Mouse (Mus musculus) hindbrain, embryonic 11.5 days (tissue): ENCODE results near the gene Bcl2l14. TPM values are rescaled to one million over a fixed set of nuclear protein-coding genes. Genes with fewer than 3 reads are reported as not detected.
A peak's percentile ranks its signal among the peaks of the same experiment; 100 is the strongest.

ENCODE experiments used
- ATAC-seq: fragments of 200-750 bp; cut with Nextera tagmentation; 2 replicates; pipeline ENCODE4 v1.8.0; 2017; ENCODE audit warnings: mild to moderate bottlenecking, moderate TSS enrichment, moderate library complexity; ENCODE audit not compliant: low FRiP score
- DNase-seq: peaks from one replicate; pipeline ENCODE4 v3.0.0-alpha.2; 2015; ENCODE audit warnings: low spot score
- H3K27ac ChIP-seq: fragments of 300-500 bp; sonication (generic); 2 replicates; pipeline ENCODE4 v1.5.1; 2014; ENCODE audit warnings: mild to moderate bottlenecking, low read depth, low read length
- H3K27me3 ChIP-seq: fragments of 300-500 bp; sonication (generic); 2 replicates; pipeline ENCODE4 v1.6.1; 2014; ENCODE audit warnings: mild to moderate bottlenecking, low read length, moderate library complexity, mixed read lengths; ENCODE audit not compliant: control insufficient read depth, insufficient read depth
- H3K36me3 ChIP-seq: fragments of 300-500 bp; sonication (generic); 2 replicates; pipeline ENCODE4 v1.6.1; 2014; ENCODE audit warnings: mild to moderate bottlenecking, low read length, moderate library complexity, mixed read lengths; ENCODE audit not compliant: control insufficient read depth, insufficient read depth
- H3K4me1 ChIP-seq: fragments of 300-500 bp; sonication (generic); replicated peaks from 2 replicates; pipeline ENCODE4 v1.6.1; 2014; ENCODE audit warnings: low read length, mixed read lengths; ENCODE audit not compliant: control insufficient read depth, insufficient read depth
- H3K4me2 ChIP-seq: fragments of 300-500 bp; sonication (generic); replicated peaks from 2 replicates; pipeline ENCODE4 v1.6.1; 2014; ENCODE audit warnings: mild to moderate bottlenecking, low read depth, low read length
- H3K4me3 ChIP-seq: fragments of 300-500 bp; sonication (generic); 2 replicates; pipeline ENCODE4 v1.5.1; 2014; ENCODE audit warnings: low read depth, low read length
- H3K9ac ChIP-seq: fragments of 300-500 bp; sonication (generic); 2 replicates; pipeline ENCODE4 v1.6.1; 2014; ENCODE audit warnings: low read depth, low read length
- H3K9me3 ChIP-seq: fragments of 300-500 bp; sonication (generic); 2 replicates; pipeline ENCODE4 v1.6.1; 2016; ENCODE audit warnings: low read length; ENCODE audit not compliant: control insufficient read depth
- WGBS: fragments of 180-500 bp; shearing (Covaris S2); extraction: QIAGEN DNeasy Blood & Tissue Kit; methylation state at CpG from one replicate; pipeline ENCODE4 v1.1.7; 2014; 5-methylcytosine and 5-hydroxymethylcytosine counted together
- polyA plus RNA-seq: library from polyadenylated mRNA; unstranded; fragments of >200 nt; fragmentation: Nextera tagmentation; extraction: Ambion mirVana; gene quantifications from 2 replicates; pipeline ENCODE4 v1.2.1, GENCODE M21; 2014

The Bcl2l14 gene
- polyA plus RNA-seq, 1 experiment from 2014 or later: 0.17 TPM

DNA sequence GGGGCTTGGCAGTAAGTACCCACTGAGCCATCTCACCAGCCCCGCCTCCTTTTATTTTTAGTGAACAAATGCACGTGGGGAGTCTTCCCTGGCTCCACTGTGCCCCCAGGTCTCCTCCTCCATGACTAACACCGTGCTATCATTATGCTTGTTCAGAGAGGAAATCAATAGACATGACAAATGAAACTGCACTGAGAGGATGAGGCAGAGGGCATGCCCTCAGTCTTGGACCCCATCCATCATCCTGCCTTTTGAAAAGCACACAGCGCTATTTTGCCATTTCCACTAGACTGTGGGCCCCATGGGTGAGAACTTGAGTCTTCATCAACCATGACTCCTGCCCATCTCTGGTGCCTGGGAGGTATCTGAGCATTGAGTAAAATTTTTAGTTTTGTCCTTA, 35.5 kb downstream of the Bcl2l14 start:
- H3K27me3 ChIP-seq: no peaks in the 10 kb centered on the region
- H3K9ac ChIP-seq: no peak overlapping the region
- 44% methylated on average over 4 of the region's 4 CpGs for WGBS
- no peak overlapping the region for H3K4me3 ChIP-seq
- H3K9me3 ChIP-seq: no peaks in the 10 kb centered on the region
- H3K4me2 ChIP-seq: no peak overlapping the region
- peak; percentile 64 for ATAC-seq
- H3K36me3 ChIP-seq: no peaks in the 10 kb centered on the region
- no peaks in the 10 kb centered on the region for H3K4me1 ChIP-seq
- H3K27ac ChIP-seq: no peak overlapping the region
- DNase-seq: no peak

DNA sequence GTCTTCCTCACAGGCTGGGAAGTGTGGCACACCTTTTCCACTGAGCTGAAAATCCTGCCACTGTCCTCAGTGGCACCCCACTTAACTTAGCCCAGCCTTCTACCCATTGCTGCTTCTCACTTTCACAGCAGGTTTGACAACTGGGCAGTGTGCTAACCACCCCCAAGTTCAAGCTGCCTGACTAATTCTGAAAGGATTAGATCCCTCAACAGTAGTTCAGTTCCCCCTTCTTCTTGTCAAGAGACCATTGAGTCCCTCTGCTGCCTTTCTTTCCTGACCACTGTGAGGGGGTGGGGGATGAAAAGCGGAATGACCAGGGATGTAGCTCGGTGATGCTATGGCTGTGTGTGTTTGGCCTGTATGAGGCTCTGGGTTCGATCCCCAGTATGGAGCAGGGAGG, 37.2 kb downstream of the Bcl2l14 start:
- no peak overlapping the region for H3K27ac ChIP-seq
- no peak overlapping the region for H3K4me2 ChIP-seq
- H3K9me3 ChIP-seq: no peaks in the 10 kb centered on the region
- ATAC-seq (no peak), DNase-seq (no peak)
- no peak overlapping the region for H3K4me3 ChIP-seq
- H3K27me3 ChIP-seq: no peaks in the 10 kb centered on the region
- WGBS: 84% methylated on average over 3 of the region's 3 CpGs
- no peak overlapping the region for H3K9ac ChIP-seq
- no peaks in the 10 kb centered on the region for H3K36me3 ChIP-seq
- no peaks in the 10 kb centered on the region for H3K4me1 ChIP-seq

DNA sequence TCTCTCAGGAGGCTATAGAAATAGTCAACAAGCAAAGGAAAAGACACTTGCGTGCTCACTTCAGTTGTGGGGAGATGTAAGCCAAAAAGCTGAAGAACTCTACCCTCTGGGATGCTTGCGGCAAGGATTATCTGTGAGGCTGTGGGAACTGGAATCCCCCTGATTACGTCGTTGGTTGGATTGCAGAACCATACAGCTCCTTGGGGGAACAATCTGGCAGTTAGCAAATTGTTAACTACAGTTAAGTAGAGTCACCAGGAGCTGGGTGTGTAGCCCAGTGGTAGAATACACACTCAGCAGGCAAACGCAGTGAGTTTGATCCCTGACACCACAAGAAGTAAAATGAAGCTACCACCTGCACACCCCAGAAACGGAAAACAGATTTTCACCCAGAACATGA, 37.9 kb downstream of the Bcl2l14 start:
- H3K4me1 ChIP-seq: no peaks in the 10 kb centered on the region
- ATAC-seq (no peak), DNase-seq (no peak)
- no peak overlapping the region for H3K27ac ChIP-seq
- H3K9ac ChIP-seq: no peak overlapping the region
- H3K4me3 ChIP-seq: no peak overlapping the region
- H3K9me3 ChIP-seq: no peaks in the 10 kb centered on the region
- H3K4me2 ChIP-seq: no peak overlapping the region
- H3K36me3 ChIP-seq: no peaks in the 10 kb centered on the region
- H3K27me3 ChIP-seq: no peaks in the 10 kb centered on the region
- 81% methylated on average over 6 of the region's 6 CpGs for WGBS

DNA sequence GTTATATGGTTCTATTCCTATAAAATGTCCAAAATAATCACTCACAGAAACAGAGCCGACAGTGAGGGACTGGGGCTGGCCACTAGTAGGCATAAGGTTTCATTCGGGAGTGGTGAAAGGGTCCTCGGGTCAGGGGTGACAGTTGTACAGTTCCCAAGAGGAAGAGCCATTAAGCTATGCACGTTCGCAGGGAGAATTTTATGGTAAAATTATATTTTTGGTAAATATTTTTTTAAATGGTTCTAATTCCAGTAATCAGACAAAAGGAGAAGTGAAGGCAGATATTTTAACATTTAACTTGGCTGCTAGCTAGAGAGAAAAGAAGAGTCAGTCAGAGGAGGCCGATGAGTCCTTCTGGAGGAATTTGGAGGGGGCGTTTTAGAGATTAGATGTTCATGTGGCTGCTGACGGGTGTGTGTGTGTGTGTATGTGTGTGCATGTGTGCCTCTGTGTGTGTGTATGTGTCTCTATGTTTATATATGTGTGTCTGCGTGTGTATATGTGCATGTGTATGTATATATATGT, 38.8 kb downstream of the Bcl2l14 start:
- Histone ChIP-seq H3K9ac (no peak overlapping the region), H3K4me2 (no peak overlapping the region), H3K27me3 (no peaks in the 10 kb centered on the region), H3K9me3 (no peaks in the 10 kb centered on the region), H3K36me3 (no peaks in the 10 kb centered on the region), H3K4me3 (no peak overlapping the region), H3K4me1 (0 out of 2 replicates have a peak, but pooled peaks cover 3% of the 10 kb centered on the region), H3K27ac (no peak overlapping the region)
- ATAC-seq (no peak), DNase-seq (no peak)
- 71% methylated on average over 9 of the region's 9 CpGs for WGBS

DNA sequence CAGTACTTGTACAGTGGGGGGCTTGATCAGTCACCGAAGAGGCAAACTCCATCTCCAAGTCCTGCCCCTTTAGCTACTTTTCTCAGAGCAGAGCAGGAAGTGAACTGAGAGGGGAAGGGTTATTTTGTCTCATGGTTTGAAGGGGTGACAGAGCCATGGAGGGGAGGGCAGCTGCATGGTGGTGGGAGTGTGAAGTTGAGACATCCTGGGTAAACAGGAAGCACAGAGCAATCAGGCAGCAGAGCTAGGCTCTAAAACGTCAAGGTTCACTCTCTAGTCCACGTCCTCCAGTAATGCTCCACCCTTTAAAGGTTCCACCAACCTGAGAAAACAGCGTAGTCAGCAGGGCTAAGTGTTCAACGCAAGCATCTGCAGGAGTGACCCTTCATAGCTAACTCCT, 40.8 kb downstream of the Bcl2l14 start:
- H3K4me3 ChIP-seq: no peak overlapping the region
- H3K9ac ChIP-seq: no peak overlapping the region
- 78% methylated on average over 5 of the region's 5 CpGs for WGBS
- H3K4me2 ChIP-seq: no peak overlapping the region
- no peak overlapping the region for H3K27ac ChIP-seq
- H3K27me3 ChIP-seq: no peaks in the 10 kb centered on the region
- H3K9me3 ChIP-seq: no peaks in the 10 kb centered on the region
- no peaks in the 10 kb centered on the region for H3K36me3 ChIP-seq
- 0 out of 2 replicates have a peak, but pooled peaks cover 3% of the 10 kb centered on the region for H3K4me1 ChIP-seq
- DNase-seq (no peak), ATAC-seq (no peak)

DNA sequence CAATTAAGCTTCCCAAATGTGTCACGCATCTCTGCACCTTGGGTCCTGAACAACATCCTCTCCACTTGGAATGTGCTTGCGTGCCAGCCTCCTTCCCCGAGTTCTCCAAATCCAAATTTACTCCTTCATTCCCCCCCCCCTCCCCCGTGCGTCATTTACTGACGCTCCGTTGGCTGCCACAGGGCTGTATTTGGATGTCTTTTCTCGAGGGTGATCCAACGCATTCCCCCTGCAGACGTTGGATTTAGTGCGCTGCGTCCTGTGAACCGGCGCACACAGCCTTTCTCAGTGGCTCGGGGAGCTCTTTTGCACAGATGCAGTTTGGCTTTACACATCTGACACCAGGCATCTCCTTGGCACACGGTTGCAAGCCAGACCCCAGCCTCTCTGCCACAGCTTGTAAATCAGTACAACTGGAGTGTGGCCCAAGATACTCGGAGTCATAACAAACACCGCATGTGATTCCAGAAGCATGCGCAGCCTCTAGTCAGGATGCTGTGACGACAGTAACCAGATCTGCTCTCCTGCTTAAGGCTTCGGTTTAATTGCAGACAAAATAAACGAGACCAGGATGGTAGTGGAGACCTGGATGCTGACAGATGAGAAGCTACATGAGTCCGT, 43.4 kb downstream of the Bcl2l14 start:
- peak overlapping the region; percentile 31 for H3K4me2 ChIP-seq
- peak; percentile 46 for DNase-seq
- H3K4me3 ChIP-seq: no peak overlapping the region
- H3K9me3 ChIP-seq: no peaks in the 10 kb centered on the region
- H3K27me3 ChIP-seq: no peaks in the 10 kb centered on the region
- H3K4me1 ChIP-seq: 0 out of 2 replicates have a peak, but pooled peaks cover 3% of the 10 kb centered on the region
- H3K9ac ChIP-seq: no peak overlapping the region
- 0 out of 2 replicates have a peak overlapping the region, but pooled peaks have one; percentile 39 for H3K27ac ChIP-seq
- peak; percentile 50; the same call in 1 of the 2 replicates for ATAC-seq
- WGBS: 22% methylated on average over 23 of the region's 23 CpGs
- no peaks in the 10 kb centered on the region for H3K36me3 ChIP-seq

DNA sequence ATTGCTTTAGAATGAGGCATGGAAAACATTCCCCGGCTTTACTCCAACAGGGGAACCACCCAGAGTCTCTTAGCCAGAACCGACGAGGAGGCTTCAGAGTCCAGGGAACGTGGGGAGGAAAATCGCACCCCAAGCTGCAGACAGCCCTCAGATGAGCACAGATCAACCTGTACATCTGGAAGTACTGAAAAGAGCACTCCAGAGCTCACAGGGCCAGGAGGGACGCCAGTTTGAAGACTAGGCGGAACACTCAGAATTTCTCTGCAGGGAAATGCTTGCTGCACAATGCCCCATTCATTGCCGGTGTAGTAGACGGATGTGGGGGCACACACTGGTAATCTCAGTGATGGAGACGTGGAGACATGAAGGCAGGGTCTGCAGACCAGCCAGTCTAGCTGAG, 43.9 kb downstream of the Bcl2l14 start:
- Histone ChIP-seq H3K4me2 (no peak overlapping the region), H3K4me1 (0 out of 2 replicates have a peak, but pooled peaks cover 3% of the 10 kb centered on the region), H3K27ac (peak overlapping the region; percentile 42; the same call in 1 of the 2 replicates), H3K4me3 (no peak overlapping the region), H3K9me3 (no peaks in the 10 kb centered on the region), H3K9ac (no peak overlapping the region), H3K27me3 (no peaks in the 10 kb centered on the region), H3K36me3 (peaks cover under 1% of the 10 kb centered on the region; the same call in 1 of the 2 replicates)
- ATAC-seq (0 out of 2 replicates have a peak, but pooled peaks have one; percentile 2), DNase-seq (no peak)
- 26% methylated on average over 10 of the region's 10 CpGs for WGBS

DNA sequence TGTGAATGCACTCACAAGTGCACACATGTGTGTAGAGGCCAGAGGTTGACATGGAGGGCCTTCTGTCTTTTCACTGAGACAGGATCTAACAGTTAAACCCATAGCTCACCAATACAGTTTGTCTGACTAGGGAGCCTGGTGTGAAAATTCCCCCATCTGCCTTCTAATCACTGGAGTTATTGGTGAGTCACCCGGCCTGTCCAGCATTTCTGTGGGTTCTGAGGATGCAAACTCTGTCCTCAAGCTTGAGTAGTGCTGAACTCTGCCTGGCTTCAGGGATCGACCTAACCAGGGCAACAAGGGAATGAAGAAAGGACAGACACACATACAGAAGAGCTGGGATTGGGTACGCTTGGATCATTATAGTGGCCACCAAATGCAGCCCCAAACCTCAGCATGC, 45.6 kb downstream of the Bcl2l14 start:
- H3K4me1 ChIP-seq: 0 out of 2 replicates have a peak, but pooled peaks cover 3% of the 10 kb centered on the region
- no peak overlapping the region for H3K9ac ChIP-seq
- H3K36me3 ChIP-seq: peaks cover 3% of the 10 kb centered on the region; the same call in 1 of the 2 replicates
- H3K4me3 ChIP-seq: no peak overlapping the region
- H3K27me3 ChIP-seq: no peaks in the 10 kb centered on the region
- no peak for ATAC-seq
- 94% methylated on average over 3 of the region's 3 CpGs for WGBS
- H3K27ac ChIP-seq: no peak overlapping the region
- H3K9me3 ChIP-seq: no peaks in the 10 kb centered on the region
- H3K4me2 ChIP-seq: no peak overlapping the region
- DNase-seq: no peak

DNA sequence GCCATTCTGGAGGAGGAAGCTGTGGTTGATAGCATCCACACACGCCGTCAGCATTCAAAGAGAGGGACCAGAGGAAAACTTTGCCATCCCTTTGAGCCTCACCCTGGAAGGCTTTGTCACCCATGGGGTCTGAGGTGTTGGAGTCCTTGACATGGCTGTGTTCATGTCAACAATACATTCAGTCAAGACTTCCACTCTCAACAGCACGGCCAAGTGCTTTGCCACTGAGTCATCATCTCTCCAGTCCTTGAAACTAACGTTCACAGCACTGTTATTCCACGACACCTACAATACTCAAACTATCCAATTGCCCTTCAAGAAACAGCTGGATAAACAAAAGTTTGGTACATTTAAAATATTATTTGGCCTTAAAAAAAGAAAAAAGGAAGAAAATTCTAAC, 46.1 kb downstream of the Bcl2l14 start:
- H3K9me3 ChIP-seq: no peaks in the 10 kb centered on the region
- ATAC-seq: no peak
- DNase-seq: no peak
- H3K4me3 ChIP-seq: no peak overlapping the region
- H3K27ac ChIP-seq: no peak overlapping the region
- peaks cover 3% of the 10 kb centered on the region; the same call in 1 of the 2 replicates for H3K36me3 ChIP-seq
- H3K27me3 ChIP-seq: no peaks in the 10 kb centered on the region
- WGBS: 91% methylated on average over 5 of the region's 5 CpGs
- no peak overlapping the region for H3K4me2 ChIP-seq
- 0 out of 2 replicates have a peak, but pooled peaks cover 3% of the 10 kb centered on the region for H3K4me1 ChIP-seq
- H3K9ac ChIP-seq: no peak overlapping the region
